Mouse (Mus musculus) liver, embryonic 12.5 days (tissue): ENCODE data around the gene Map3k21. TPM values are rescaled to one million over a fixed set of nuclear protein-coding genes. Genes with fewer than 3 reads are reported as not detected.

ENCODE experiments used
- ATAC-seq: fragments of 200-750 bp; cut with Nextera tagmentation; 2 replicates; pipeline ENCODE4 v1.8.0; 2017; ENCODE audit warnings: moderate number of reproducible peaks, mild to moderate bottlenecking, moderate library complexity
- H3K27ac ChIP-seq: fragments of 300-500 bp; sonication (generic); 2 replicates; pipeline ENCODE4 v1.5.1; 2016; ENCODE audit warnings: mild to moderate bottlenecking
- H3K27me3 ChIP-seq: fragments of 300-500 bp; sonication (generic); replicated peaks from 2 replicates; pipeline ENCODE4 v1.6.1; 2016; ENCODE audit warnings: mild to moderate bottlenecking, moderate library complexity
- H3K36me3 ChIP-seq: fragments of 300-500 bp; sonication (generic); 2 replicates; pipeline ENCODE4 v1.6.1; 2016; ENCODE audit warnings: mild to moderate bottlenecking, moderate library complexity
- H3K4me1 ChIP-seq: fragments of 300-500 bp; sonication (generic); 2 replicates; pipeline ENCODE4 v1.6.1; 2016
- H3K4me2 ChIP-seq: fragments of 300-500 bp; sonication (generic); 2 replicates; pipeline ENCODE4 v1.6.1; 2016; ENCODE audit warnings: mild to moderate bottlenecking, moderate library complexity
- H3K4me3 ChIP-seq: fragments of 300-500 bp; sonication (generic); 2 replicates; pipeline ENCODE4 v1.5.1; 2016; ENCODE audit warnings: mild to moderate bottlenecking, moderate library complexity
- H3K9ac ChIP-seq: fragments of 300-500 bp; sonication (generic); 2 replicates; pipeline ENCODE4 v1.6.1; 2016; ENCODE audit warnings: mild to moderate bottlenecking, moderate library complexity
- H3K9me3 ChIP-seq: fragments of 300-500 bp; sonication (generic); replicated peaks from 2 replicates; pipeline ENCODE4 v1.6.1; 2016; ENCODE audit warnings: mild to moderate bottlenecking, moderate library complexity
- WGBS: fragments of 180-500 bp; shearing (Covaris S2); methylation state at CpG from one replicate; pipeline ENCODE4 v1.1.7; 2016; ENCODE audit not compliant: insufficient replicate concordance; 5-methylcytosine and 5-hydroxymethylcytosine counted together
- polyA plus RNA-seq: library from polyadenylated mRNA; unstranded; fragments of >200 nt; fragmentation: Nextera tagmentation; extraction: Ambion mirVana; gene quantifications from 2 replicates; pipeline ENCODE4 v1.2.1, GENCODE M21; 2016

Gene Map3k21
- polyA plus RNA-seq, 1 experiment from 2014 or later: 0.07 TPM

DNA sequence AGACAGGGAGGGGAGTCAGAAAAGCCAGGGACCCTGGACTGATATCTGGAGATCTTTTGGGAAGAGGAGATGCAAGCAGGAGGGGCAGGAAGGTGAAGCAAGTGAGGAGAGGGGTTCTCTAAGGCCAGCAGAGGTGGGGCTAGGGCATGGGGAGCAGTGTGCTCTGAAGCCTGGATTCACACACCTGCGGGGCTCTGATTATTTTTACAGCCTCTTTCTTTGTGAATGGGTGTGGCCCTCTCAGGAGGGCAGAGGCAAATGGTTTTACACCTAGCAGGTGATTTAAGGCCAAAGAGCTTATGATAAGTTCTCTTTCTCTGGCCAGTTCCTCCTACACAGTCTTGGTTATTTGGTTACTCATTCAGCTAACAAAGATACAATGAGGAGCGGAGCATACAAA lies 8.5 kb downstream of the Map3k21 start:
- Histone ChIP-seq H3K9ac (no peak overlapping the region), H3K36me3 (no peaks in the 10 kb centered on the region), H3K9me3 (no peaks in the 10 kb centered on the region), H3K4me3 (no peak overlapping the region), H3K27ac (no peak overlapping the region), H3K27me3 (peaks cover 20% of the 10 kb centered on the region), H3K4me1 (no peaks in the 10 kb centered on the region), H3K4me2 (no peak overlapping the region)
- ATAC-seq: no peak
- WGBS: 74% methylated on average over 2 of the region's 2 CpGs

DNA sequence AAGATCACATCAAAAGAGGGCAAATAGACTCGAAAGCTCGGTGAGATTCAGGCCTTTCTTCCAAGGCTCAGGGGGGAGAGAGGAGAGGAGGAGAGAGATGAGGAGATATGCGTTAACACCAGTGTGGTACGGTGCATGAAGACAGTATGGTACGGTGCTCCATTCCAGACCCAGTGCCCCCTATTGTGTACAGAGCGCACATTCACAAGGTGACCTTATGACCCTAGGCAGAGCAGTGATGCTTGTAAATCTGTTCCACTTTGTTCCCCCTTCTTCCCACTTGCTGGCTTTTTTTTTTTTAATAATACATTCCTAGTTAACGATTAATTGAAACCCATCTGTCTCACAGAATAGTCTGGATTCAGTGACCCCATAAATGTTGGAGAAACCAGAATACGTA lies 9.3 kb downstream of the Map3k21 start:
- ATAC-seq: no peak
- peaks cover 15% of the 10 kb centered on the region for H3K27me3 ChIP-seq

DNA sequence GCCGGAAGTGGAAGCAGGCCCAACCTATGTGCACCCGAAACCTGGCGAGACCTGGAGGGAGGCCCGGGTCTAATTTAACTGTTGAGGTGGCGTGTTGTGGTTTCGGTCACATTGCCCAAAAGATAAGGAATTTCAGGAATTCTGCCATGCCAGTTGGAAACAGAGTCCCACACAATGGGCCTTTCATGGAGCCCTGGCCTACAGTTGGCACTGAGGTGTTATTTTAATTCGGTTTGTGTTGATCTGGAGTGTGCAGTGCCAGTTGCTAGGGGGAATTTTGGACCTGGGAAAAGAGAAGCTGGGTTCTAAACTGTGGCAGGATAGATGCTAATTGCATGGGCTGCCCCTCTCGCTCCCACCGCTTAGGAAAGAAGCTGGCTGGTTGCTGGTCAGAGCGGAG lies 10.0 kb downstream of the Map3k21 start:
- peaks cover 9% of the 10 kb centered on the region for H3K27me3 ChIP-seq
- no peaks in the 10 kb centered on the region for H3K9me3 ChIP-seq
- no peaks in the 10 kb centered on the region for H3K4me1 ChIP-seq
- no peak overlapping the region for H3K27ac ChIP-seq
- no peak overlapping the region for H3K4me3 ChIP-seq
- ATAC-seq: no peak
- 75% methylated on average over 10 of the region's 10 CpGs for WGBS
- no peak overlapping the region for H3K9ac ChIP-seq
- H3K4me2 ChIP-seq: no peak overlapping the region
- H3K36me3 ChIP-seq: no peaks in the 10 kb centered on the region

More for the DNA sequence above, 9.3 kb downstream of the Map3k21 start:
- 64% methylated on average over 8 of the region's 8 CpGs for WGBS
- H3K4me1 ChIP-seq: no peaks in the 10 kb centered on the region
- H3K36me3 ChIP-seq: no peaks in the 10 kb centered on the region
- H3K4me3 ChIP-seq: no peak overlapping the region
- H3K4me2 ChIP-seq: no peak overlapping the region
- H3K9ac ChIP-seq: no peak overlapping the region
- no peaks in the 10 kb centered on the region for H3K9me3 ChIP-seq
- H3K27ac ChIP-seq: no peak overlapping the region

DNA sequence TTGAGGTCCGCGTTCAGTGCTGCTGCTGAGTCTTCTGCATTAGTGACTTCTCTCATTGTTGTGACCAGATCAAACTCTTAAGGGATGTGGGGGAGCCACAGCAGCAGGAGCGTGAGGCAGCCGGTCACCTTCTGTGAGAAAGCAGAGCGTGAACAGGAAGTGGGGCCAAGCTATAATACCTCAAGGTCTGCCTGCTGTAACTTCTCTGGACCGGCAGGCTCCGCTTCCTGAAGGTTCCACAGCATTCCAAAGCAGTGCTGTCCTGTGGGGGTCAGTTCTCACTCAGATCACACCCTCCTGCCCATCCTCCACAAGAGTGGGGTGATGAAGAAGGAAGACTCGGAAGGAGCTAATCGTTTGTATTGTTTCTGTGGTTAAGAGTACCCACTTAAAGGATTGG lies 10.5 kb downstream of the Map3k21 start:
- no peak overlapping the region for H3K27ac ChIP-seq
- no peak overlapping the region for H3K9ac ChIP-seq
- no peak overlapping the region for H3K4me2 ChIP-seq
- no peak for ATAC-seq
- no peaks in the 10 kb centered on the region for H3K36me3 ChIP-seq
- H3K4me1 ChIP-seq: no peaks in the 10 kb centered on the region
- no peak overlapping the region for H3K4me3 ChIP-seq
- H3K9me3 ChIP-seq: no peaks in the 10 kb centered on the region
- peaks cover 4% of the 10 kb centered on the region for H3K27me3 ChIP-seq
- WGBS: 48% methylated on average over 9 of the region's 9 CpGs

DNA sequence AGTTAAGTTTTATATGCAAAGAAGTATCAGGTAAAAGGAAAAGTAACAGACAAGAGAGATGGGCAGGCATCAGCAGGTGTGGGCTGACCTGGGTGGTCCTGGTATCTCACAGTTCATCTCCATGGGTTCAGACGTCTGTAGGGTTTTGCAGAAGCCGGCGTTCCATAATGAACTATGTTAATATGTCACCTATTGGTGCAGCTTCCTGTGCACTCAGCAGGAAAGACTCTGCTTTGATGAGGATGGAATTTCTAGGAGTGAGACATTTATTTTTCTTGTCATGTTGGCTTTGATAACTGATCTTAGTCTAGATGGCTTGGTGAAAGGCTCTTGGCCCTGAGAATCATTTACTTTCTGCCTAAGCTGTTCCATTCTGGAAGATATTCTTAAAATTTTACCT lies 12.1 kb downstream of the Map3k21 start:
- Histone ChIP-seq H3K4me2 (no peak overlapping the region), H3K4me3 (no peak overlapping the region), H3K36me3 (no peaks in the 10 kb centered on the region), H3K4me1 (no peaks in the 10 kb centered on the region), H3K27me3 (peaks cover 4% of the 10 kb centered on the region; the same call in 1 of the 2 replicates), H3K9ac (no peak overlapping the region), H3K9me3 (no peaks in the 10 kb centered on the region), H3K27ac (no peak overlapping the region)
- ATAC-seq: no peak
- 61% methylated on average over 3 of the region's 3 CpGs for WGBS

DNA sequence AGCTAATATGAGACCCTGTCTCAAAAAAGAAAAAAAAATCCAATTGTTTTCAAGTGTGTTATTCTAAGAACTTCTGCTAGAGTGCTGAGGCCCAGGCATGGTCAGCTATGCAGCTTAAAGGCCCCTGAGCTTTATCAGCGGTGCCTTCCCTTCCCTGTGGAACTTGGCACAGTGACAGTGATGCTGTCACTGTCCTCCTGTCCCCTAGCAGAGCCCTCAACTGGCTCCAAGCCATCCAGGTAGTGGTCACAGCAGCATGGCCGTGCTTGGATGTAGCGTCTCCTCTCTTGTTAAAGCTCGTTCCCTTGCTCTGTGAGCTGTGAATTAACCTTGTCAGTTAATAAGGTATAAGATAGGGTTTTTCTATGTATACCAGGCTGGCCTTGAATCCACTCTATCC lies 16.4 kb downstream of the Map3k21 start:
- H3K4me3 ChIP-seq: no peak overlapping the region
- no peak for ATAC-seq
- no peak overlapping the region for H3K9ac ChIP-seq
- no peak overlapping the region for H3K27ac ChIP-seq
- no peaks in the 10 kb centered on the region for H3K9me3 ChIP-seq
- no peaks in the 10 kb centered on the region for H3K4me1 ChIP-seq
- H3K36me3 ChIP-seq: no peaks in the 10 kb centered on the region
- H3K4me2 ChIP-seq: no peak overlapping the region
- WGBS: 76% methylated on average over 4 of the region's 4 CpGs
- H3K27me3 ChIP-seq: no peaks in the 10 kb centered on the region

DNA sequence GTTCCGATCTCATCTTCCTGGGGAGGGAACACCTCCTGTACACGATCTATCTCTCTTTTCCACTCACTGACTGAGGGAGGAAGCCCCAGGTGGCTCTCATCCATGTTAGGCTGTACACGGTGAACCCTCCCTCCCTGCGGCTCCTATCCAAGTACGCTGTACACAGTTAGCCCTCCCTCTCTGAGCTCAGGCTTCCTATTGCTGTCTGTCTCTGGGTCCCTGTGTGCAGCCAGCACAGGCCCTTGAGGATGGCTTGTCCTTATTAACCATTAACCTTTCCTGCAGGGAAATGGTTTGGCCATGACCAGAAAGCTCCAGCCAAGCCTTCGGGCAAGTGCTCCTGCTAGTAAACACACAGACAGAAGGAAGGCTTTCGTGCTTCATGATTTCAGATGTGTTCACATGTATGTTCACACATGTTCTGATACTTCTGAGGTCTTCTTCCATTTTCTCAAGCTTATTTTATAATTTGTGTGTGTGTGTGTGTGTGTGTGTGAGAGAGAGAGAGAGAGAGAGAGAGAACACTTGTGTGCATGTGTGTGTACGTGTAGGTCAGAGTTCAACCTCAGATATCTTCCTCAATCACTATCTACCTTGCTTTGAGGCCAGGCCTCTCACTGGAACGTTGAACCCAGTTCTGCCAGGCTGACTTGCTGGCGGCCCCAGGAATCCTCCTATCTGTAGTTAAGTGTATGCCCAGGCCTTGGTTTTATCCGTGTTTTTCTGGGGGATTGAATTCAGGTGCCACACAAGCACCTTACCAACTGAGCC lies 20.2 kb downstream of the Map3k21 start:
- no peaks in the 10 kb centered on the region for H3K27me3 ChIP-seq
- no peaks in the 10 kb centered on the region for H3K9me3 ChIP-seq
- H3K9ac ChIP-seq: no peak overlapping the region
- H3K4me1 ChIP-seq: no peaks in the 10 kb centered on the region
- no peak overlapping the region for H3K4me2 ChIP-seq
- ATAC-seq: peak; percentile 72
- H3K27ac ChIP-seq: no peak overlapping the region
- 57% methylated on average over 11 of the region's 11 CpGs for WGBS
- no peaks in the 10 kb centered on the region for H3K36me3 ChIP-seq
- H3K4me3 ChIP-seq: no peak overlapping the region

DNA sequence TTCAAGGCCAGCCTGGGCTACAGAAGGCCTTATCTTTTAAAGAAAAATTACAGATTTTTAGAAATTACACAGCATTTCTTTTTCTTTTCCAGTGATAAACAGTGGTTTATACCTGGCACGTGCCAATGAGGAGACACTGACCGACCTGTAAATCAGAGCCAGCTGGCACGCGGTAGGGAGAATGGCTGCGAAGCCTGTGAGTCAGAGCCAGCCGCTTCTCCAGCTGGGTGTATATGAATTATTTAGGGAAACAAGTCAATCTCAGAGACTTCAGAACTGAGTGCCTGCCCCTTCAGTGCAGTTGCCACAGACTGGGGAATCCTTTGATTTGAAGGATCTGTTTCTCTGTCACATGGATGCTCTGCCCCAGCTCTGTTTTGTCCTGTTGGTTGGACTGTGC lies 21.6 kb downstream of the Map3k21 start:
- Histone ChIP-seq H3K27ac (no peak overlapping the region), H3K27me3 (no peaks in the 10 kb centered on the region), H3K4me3 (no peak overlapping the region), H3K9ac (no peak overlapping the region), H3K9me3 (no peaks in the 10 kb centered on the region), H3K36me3 (no peaks in the 10 kb centered on the region), H3K4me1 (no peaks in the 10 kb centered on the region), H3K4me2 (no peak overlapping the region)
- WGBS: 85% methylated on average over 6 of the region's 6 CpGs
- no peak for ATAC-seq

DNA sequence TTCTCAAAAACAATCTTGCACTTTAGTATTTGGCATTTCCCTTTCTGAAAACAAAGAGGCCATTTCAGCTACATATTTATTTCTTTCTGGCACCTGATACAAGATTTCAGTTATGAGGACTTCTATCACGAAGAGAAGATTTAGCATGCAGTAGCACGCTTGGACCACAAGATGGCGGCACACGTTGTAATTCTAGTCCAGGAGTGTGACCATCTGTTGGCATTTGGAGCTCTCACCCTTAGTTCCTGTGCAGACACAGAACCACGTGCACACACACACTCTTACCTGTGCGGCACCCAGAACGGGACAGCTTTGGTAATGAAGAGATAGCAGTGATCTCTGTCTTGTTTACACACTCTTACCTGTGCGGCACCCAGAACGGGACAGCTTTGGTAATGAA lies 25.4 kb downstream of the Map3k21 start:
- no peak for ATAC-seq
- Histone ChIP-seq H3K4me1 (no peaks in the 10 kb centered on the region), H3K36me3 (no peaks in the 10 kb centered on the region), H3K9me3 (no peaks in the 10 kb centered on the region), H3K27ac (no peak overlapping the region), H3K27me3 (no peaks in the 10 kb centered on the region), H3K9ac (no peak overlapping the region), H3K4me2 (no peak overlapping the region), H3K4me3 (no peak overlapping the region)
- WGBS: 32% methylated on average over 9 of the region's 9 CpGs

DNA sequence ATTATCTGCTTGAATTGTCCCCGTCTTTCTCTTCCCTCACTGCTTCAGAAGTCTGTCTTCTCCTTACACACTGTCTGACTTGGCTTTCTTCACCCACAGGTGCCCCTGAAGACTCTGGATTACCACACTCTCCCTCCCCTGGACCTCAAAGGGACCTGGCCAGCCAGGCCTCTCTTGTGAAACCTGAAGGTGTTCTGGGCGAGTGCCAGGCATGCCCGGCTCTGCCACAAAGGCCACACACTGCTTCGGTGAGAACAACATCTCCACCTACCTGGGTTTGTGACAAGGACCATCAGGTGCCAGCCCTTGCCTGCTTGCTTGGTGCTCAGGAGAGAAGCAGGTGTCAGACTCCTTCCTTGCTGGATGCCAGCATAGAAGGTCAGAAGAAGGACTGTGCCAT lies 34.3 kb downstream of the Map3k21 start:
- Histone ChIP-seq H3K27me3 (0 out of 2 replicates have a peak, but pooled peaks cover 6% of the 10 kb centered on the region), H3K9ac (no peak overlapping the region), H3K36me3 (no peaks in the 10 kb centered on the region), H3K4me2 (no peak overlapping the region), H3K4me1 (no peaks in the 10 kb centered on the region), H3K9me3 (no peaks in the 10 kb centered on the region), H3K4me3 (no peak overlapping the region), H3K27ac (no peak overlapping the region)
- 69% methylated on average over 4 of the region's 4 CpGs for whole genome bisulfite sequencing
- no peak for ATAC-seq

DNA sequence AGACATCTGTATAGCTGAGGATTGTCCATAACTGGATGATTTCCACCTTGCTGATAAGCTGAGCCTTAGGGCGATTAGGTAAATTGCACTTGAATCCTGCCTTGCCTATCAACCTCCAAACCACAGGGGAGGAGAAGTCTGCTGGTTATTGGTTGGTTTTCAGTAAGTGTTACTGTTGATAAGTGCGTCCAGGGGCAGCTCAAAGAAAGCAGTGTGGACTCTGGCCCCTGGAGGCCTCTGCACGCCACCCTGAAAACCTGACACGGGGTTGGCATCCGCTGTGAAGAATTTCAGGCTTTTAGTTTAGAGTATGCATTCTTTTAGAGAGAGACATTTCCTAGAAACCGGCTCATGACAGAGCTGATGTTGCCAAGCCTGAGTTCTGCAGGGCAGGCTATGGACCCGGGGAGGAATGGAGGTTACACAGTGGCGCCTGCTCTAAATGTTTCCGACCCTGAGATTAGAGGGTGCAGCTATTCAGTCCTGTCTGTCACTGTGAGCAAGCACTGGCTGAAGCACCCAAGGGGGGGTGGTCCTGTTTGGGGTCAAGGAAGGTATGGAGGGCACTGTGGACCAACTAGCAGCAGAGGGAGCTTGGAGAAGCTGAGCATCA lies 38.6 kb downstream of the Map3k21 start:
- H3K27ac ChIP-seq: no peak overlapping the region
- no peaks in the 10 kb centered on the region for H3K36me3 ChIP-seq
- H3K9ac ChIP-seq: no peak overlapping the region
- H3K9me3 ChIP-seq: no peaks in the 10 kb centered on the region
- H3K4me1 ChIP-seq: no peaks in the 10 kb centered on the region
- H3K4me2 ChIP-seq: no peak overlapping the region
- peaks cover 10% of the 10 kb centered on the region; the same call in 1 of the 2 replicates for H3K27me3 ChIP-seq
- H3K4me3 ChIP-seq: no peak overlapping the region
- WGBS: 63% methylated on average over 9 of the region's 9 CpGs
- no peak for ATAC-seq

DNA sequence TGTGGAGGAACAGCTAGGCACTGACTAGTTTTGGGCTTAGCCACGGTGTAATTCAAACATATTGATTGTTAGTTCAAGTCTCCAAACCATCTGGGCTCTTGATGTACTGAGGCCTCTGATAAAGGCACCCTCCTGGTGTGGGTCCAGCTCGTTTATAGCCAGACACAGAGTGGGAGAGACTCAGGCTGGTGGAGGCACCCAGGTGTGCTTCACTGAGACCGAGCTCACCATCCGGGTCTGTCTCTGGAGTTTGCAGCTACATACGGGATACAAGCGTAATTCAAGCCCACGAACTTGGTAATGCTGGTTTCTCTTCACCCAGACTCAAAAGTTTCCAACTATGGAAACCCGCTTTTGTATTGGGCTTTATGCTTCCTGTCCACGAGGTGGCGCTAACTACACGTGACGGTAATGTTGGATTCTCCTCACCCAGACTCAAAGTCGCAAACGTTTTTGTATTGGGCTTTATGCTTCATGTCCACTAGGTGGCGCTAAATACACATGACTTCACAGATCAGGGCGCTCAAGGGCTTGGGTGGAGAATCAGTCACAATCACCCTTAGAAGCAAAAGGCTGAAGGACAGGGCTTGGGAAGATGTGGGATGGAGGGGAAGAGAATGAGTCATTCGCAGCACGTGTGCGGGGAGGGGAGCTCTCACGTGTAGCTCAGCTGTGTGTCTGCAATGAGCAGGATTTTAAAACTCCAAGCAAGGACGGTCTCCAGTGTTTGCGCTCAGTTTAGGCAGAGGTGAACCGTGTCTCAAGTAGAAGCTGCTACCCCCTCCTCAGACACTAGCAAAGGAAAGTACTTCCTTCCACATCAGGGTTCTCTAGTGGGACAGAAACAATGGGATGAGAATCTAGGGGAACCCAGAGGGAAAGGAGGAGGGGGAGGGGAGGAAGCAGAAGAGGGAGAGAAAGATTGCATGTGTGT lies 40.0 kb downstream of the Map3k21 start:
- H3K27me3 ChIP-seq: peaks cover 14% of the 10 kb centered on the region; the same call in 1 of the 2 replicates
- no peaks in the 10 kb centered on the region for H3K9me3 ChIP-seq
- ATAC-seq: peak; percentile 80
- no peaks in the 10 kb centered on the region for H3K36me3 ChIP-seq
- 18% methylated on average over 23 of the region's 23 CpGs for WGBS
- no peak overlapping the region for H3K4me2 ChIP-seq
- no peak overlapping the region for H3K9ac ChIP-seq
- H3K4me3 ChIP-seq: no peak overlapping the region
- no peak overlapping the region for H3K27ac ChIP-seq
- H3K4me1 ChIP-seq: no peaks in the 10 kb centered on the region
